Mouse (Mus musculus) urinary bladder, postnatal 10 days (tissue): ENCODE results near the gene Osbp2.

Source experiments
- DNase-seq: peaks from one replicate; pipeline ENCODE4 v3.0.0; 2022; ENCODE audit warnings: low spot score

Gene Osbp2

DNA sequence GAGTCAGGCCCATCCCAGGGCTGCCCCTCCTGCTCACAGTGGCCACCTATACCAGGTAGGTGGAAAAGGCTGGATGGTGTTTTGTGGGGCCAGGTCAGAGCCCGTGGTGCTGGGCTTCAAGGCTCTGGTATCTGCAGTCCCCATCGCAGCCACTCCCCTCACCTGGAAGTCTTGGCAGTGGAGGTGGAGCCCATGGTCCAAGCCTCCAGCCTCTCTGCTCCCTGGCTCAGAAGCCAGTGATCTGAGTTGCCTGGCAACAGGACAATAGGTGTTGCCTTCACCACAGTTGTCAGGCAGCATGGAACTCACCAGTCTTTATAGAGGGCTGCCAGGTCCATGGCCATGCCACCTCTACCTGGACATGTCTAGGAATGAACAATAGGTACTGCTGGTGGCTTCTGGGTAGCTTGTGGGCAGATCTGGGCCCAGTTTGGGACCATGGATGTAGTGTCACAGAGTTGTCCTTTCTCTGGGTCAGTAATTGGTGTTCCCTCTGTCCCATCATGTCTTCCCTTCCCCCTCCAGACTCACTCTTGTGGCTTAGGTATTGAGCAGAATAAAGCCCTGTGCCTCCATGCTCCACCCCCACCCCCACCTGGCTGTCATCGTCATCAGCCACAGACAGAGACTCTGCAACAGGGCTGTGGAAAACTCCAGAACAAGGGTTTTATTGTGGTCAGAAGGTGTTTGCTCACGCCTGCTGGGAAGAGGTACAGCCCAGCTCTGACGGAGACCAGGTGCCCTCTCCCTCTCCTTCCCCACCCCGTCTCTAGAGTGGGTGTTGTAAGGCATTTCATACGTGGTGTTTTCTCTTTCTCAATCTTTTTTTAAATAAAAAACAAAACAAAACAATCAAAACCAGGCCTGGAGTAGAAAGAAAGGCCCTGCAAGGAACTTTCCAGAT is 160.4 kb downstream of the Osbp2 start:
- DNase-seq = no peak

DNA sequence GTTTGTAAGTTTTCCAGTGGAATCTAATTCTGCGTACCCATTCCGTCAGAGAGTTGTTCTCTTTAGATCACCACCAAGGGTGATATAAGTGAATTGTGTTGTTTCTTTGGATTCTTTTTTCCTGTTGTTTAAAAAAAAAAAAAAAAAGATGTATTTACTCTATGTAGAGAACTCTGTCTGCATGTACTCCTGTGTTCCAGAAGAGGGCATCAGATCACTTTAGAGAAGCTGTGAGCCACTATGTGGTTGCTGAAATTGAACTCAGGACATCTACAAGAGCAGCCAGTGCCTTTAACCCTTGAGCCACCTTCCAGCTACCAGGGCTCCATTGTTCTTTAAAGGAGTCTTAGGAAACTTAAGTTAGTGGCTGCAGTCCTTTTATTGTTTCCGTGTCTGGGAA is 166.3 kb downstream of the Osbp2 start:
- DNase-seq = no peak

DNA sequence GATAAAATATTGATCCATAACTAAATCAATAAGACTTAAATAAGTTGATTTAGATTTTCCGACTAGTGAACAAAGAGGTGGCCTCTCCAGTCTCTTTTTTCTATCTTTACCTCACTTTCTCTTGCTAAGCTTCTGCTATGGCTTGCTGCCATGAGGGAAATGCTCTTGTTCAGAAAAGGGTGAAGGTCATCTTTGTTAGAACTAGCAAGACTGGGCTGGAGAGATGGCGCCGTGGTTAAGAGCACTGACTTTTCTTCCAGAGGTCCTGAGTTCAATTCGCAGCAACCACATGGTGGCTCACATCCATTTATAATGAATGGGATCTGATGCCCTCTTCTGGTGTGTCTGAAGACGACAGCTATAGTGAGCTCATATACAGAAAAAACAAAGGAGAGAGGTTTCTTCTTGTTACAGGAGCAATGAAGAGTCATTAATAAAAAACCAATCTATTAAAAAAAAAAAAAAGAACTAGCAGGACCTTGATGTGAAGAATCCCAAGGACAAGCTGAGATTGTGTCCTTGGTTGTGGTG is 167.6 kb downstream of the Osbp2 start:
- no peak for DNase-seq

DNA sequence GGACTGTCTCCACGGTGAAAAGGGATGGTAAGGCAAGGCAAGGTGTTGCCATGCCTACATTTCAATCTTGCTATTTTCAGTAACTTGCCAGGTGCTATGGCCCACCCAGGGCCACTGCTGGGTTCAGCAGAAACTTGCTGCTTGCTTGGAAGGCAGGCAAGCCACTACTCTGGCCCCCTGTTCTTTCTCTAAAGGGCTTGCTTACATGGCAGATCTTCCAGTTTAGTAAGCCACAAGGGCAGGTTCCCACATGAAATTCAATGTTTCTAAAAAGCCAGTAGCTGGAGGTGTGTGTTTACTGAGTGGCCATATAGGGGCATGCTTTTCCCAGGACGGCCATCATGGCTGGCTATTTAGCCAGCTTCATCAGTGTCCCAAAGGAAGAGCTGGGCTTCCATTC is 172.0 kb downstream of the Osbp2 start:
- DNase-seq = no peak

DNA sequence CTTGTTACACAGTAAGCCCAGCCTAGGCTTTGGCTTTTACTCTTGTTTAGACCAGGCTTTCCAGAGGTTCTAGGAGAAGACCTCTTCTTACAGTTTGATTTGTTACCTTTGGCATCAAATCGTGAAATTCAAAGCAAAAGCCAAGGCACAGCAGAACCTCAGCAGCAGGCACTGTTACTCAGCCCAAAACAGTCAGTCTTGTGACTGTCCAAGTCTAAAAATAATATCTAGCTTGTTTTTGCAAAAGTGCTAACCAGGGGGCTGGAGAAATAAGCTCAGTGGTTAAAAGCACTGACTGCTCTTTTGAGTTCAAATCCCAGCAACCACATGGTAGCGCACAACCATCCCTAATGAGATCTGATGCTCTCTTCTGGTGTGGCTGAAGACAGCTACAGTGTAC is 176.8 kb downstream of the Osbp2 start:
- no peak for DNase-seq

DNA sequence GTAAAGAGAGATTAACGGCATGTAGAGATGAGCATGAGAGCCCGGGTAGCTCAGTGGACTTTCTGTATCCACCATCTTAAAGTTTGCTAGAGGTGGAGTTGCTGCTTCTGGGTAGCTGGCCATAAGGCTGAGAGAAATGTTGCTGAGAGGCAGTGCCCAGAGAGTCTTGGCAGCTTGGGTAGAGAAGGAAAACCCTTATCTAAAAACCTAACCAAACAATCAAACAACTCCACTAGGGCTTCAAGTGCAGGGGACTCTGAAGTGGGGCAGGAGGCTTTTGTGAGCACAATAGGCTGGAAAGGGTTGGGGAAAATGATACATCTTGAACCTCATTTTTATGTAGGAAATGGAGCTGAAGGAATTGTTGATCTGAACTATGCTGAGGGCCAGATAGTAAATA is 177.4 kb downstream of the Osbp2 start:
- no peak for DNase-seq

DNA sequence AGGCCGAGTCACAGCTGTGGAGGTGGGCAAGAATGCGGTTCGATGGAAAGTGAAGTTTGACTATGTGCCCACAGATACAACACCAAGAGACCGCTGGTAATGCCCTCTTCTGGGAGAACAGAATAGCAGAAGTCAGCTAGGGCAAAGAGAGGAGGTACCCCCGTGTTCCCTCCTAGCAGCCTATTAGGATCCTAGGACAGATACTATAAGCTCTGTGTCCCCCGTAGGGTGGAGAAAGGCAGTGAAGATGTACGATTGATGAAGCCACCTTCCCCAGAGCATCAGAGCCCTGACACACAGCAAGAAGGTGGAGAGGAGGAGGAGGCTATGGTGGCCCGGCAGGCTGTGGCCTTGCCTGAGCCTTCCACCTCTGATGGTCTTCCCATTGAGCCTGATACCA is 178.3 kb downstream of the Osbp2 start:
- no peak for DNase-seq

DNA sequence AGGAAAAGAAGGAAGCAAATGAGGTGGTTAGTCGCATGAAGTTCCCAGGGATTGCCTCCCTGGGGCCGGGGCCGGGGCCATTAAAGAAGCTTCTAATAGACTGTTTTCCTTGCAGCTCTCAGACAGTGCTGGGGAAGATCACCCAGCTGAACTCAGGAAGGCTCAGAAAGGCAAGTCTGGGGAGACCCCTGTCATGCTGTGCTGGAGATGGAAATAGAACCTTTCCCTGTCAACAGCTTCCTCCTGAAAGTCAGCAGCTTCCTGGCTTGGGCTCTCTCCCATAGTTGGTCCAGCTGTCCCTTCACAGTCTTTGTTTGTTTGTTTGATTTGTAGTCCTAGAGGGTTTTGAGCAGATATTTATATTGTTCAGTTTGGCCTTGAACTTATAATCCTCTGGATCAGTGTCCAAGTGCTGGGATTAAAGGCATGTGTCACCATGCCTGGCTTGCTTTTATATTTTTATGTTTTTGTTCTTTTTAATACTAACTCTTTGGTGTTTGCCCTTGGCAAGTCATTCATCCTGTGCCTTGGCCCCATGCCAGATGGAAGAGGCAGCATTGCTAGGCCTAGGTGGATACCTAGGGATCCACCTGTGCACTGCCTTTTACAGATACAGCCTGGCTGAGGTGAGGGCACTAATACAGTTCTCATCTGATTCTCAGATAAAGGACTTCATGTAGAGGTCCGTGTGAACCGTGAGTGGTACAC is 178.8 kb downstream of the Osbp2 start:
- DNase-seq = no peak

DNA sequence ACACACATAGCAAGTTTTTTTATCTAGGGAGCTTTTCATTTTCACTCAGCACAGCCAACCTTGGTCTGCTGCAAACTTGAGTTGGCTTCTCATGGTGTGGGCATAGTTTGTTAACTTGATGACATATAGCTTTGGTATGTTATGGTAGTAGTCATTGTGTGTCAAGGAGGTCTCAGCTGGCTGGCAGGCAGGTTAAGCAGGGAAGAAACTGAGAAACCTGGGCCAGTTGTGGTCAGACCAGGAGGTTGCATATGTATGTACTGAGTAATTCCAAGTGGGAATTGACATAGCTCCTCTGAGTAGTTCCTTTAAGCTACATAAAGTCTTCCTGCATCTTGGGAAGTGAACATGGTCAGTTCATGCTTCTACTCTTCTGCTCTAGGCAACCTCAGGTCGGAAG is 179.5 kb downstream of the Osbp2 start:
- DNase-seq = no peak

DNA sequence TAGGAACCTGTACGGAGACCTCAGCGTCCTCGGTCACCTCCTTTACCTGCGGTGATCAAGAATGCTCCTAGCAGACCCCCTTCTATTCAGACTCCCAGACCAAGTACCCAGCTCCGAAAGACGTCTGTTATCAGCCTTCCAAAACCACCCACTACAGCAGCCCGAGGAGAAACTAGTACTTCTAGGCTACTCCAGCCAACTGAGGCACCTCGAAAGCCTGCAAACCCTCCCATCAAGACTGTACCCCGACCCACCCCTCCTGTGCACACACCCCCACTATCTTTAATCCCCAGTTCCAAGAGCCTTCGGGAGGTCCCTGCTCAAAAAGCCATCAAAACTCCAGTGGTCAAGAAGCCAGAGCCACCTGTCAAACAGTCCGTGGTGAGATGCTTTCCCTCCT is 180.0 kb downstream of the Osbp2 start:
- DNase-seq = no peak

DNA sequence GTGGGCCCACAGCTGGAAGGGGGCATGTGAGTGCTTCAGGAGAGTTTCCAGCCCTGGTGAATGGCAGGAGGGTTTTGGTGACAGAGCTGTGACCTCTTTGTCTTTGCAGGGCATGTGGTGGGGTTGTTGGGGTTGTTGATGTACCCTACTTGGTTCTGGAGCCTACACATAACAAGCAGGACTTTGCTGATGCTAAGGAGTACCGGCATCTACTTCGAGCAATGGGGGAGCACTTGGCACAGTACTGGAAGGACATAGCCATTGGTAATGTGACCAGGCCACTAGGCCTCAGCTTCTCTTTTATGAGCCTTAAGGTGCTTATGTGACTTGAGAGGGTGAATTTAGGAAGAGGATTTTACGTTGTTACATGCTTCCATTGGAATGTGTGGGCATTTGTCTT is 183.9 kb downstream of the Osbp2 start:
- DNase-seq = no peak

DNA sequence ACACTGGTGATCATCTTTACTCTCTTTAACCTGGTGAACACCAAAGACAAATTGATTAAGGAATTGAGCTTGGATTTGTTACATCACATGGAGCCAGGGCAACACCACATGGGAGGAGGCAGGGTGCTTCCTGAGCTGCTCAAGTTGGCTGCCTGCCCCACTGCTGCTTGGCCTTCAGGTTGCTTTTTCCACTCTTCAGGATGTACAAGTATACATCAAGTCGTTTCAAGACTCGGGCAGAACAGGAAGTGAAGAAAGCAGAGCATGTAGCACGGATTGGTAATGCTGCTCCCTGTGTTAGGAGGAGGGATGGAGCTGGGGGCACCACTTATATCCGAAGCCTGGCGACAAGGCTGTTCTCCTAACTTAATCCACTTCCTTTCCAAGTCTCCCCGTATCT is 186.5 kb downstream of the Osbp2 start:
- DNase-seq = no peak

DNA sequence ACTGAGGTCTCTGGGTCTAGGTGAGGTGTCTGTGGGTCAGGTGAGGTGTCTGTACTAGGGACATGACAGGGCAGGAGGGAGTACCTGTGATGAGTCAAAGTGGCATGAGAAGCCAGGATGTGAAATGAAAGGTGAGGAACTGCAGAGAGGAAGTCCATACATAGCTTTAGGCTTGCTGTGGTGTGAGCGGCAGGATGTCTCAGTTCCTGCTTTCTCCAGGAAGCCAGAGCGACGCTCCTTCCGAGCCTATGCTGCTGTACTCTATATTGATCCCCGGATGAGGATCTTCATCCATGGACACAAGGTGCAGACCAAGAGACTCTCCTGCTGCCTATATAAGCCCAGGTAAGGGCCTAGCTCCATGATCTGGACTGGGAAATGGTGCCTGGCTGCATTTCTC is 187.3 kb downstream of the Osbp2 start:
- DNase-seq = no peak

DNA sequence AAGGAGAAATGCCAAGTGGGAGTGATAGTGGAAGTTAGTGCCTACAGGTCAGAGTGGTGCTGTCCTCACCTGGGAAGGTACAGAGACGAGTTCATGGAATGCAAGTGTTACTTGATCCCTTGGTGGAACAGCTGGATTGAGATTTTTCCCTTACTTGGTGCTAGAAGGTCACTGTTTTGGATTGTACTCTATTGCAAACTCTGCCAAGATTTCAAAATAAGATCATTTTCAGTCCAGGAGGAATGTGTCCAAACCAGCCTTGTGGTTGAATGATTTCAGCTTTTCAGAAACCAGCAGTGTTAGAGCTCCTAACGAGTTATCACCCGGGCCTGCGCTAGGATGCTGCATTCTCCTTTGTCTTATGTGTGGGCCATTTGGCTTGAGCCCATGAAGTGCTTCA is 189.2 kb downstream of the Osbp2 start:
- DNase-seq = no peak

DNA sequence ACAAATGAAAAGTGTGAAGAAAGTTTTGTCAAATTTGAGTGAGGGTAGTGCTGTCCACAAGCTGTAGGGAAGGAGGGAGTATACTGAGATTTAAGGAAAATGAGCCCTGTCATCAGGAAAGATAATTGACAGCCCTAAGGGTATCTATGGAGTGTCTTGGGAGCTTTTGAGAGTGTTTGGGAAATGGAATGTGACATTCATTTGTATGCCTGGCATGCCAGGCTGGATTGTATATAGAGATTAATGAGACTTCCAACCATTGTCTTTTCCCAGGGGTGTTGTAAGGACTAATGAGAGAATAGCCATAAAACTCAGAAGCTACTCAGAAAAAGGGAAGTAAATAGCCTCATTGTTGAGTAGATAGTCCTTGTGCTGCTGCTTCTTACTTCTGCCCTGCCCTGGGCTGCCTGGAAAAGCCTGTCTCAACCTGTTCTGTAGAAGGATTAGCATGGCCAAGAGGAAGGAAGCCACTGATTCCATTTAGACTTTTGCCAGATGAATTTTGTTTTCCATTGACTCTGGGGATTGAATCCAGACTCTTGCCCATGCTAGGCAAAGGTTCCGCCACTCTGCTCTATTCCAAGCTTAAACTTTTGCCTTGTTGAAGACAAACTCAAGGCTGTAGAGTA is 192.6 kb downstream of the Osbp2 start:
- DNase-seq = no peak

DNA sequence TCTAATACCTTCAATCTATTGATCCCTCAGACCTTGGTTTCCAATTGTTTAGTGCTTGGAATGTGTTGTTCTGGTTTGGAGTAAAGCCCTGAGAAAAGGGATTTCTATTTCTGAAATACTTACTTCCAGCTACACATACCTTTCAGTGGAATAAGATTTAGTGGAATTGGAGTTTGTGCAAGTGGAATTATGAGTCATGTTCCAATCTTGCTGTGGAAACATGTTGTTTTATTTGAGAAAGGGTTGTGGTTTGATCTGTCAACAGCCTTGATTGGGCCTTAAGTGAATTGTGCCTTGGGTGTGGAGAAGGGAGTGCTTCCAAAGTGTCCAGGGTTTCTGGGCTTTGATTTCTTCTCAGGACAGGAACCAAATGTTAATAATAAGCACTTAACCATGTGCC is 193.9 kb downstream of the Osbp2 start:
- no peak for DNase-seq

DNA sequence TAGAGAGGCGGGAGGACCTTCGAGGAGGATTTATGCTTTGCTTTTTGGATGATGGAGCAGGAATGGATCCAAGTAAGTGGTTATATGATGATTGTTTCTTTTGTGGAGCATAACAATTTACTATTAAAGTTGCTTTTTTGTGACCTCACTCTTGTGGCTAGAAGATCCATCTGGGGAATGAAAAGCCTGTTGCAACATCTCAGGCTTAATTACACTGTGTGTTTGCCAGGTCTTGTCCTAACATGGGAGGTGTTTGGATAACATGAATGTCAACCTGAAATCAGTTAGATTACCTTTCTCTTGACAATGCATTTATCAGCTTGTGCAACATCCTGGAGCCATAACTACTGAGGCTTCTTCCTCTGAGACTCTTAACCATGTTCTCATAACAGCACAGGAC is 194.9 kb downstream of the Osbp2 start:
- no peak for DNase-seq

DNA sequence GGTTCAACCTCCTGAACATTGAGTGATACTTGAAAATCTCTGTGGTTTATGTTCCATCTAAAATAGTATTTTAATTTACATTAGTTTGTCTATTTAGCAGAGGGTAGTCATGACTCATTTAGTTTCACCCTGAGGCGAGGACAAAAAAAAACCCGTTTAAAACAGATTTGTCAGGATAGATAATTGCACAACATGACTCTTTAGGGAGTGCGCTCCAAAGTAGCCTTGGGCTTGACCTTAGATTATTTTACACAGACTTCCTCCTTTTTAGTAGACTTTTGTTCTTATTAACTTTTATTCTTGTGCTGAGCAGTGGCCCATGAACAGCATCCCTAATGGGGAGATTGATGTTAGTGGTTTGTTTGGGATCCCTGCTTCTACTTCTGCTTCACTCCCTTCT is 196.2 kb downstream of the Osbp2 start:
- no peak for DNase-seq

DNA sequence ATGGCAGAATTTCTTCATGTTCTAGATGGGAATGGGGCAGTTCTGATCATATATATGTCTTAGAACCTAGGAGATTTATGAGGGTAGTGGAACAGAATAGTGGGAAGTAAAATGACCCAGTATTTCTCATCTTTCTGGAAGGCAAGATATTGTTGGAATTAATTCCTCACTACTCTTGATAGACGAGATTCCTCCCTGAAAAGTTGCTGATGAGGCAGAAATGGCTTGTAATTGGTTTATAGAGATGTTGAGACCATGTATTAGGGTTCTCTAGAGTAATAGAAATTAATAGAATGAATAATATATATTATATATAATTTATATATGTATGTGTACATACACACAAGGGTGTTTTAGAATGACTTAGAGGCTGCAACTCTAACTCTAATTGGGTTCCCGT is 201.7 kb downstream of the Osbp2 start:
- DNase-seq = no peak
